Mouse (Mus musculus) CH12.LX (cell line): ENCODE data around the gene C2cd4b. TPM values are rescaled to one million over a fixed set of nuclear protein-coding genes. Genes with fewer than 3 reads are reported as not detected.

ENCODE experiments used
- DNase-seq: peaks from one replicate; pipeline ENCODE4 v3.0.0-alpha.2; 2013; ENCODE audit errors: extremely low read depth
- H3K27ac ChIP-seq: 2 replicates; pipeline ENCODE4 v1.5.1; 2012; ENCODE audit warnings: low read depth, mild to moderate bottlenecking, control low read depth, moderate library complexity; ENCODE audit not compliant: insufficient read depth
- H3K27me3 ChIP-seq: replicated peaks from 2 replicates; pipeline ENCODE3; 2012; ENCODE audit warnings: inconsistent platforms
- H3K36me3 ChIP-seq, 2 experiments: replicated peaks in 1 of 2; 2 replicates each; pipeline versions ENCODE3 to v1.6.1; 2012; ENCODE audit warnings: inconsistent platforms in 1 of 2, low read length in 1 of 2, mild to moderate bottlenecking in 1 of 2, mixed read lengths in 1 of 2, moderate library complexity in 1 of 2; ENCODE audit not compliant: control insufficient read depth in 1 of 2, insufficient read depth in 1 of 2
- H3K4me1 ChIP-seq, 2 experiments: 2 replicates each; pipeline ENCODE4 v1.6.1; 2012; ENCODE audit warnings: inconsistent platforms in 1 of 2, moderate library complexity in 1 of 2; ENCODE audit not compliant: insufficient read depth in 2 of 2, control insufficient read depth in 1 of 2
- H3K4me2 ChIP-seq: 2 replicates; pipeline ENCODE4 v1.6.1; 2012; ENCODE audit warnings: low read depth, mild to moderate bottlenecking, control low read depth; ENCODE audit not compliant: poor library complexity, insufficient read depth, severe bottlenecking
- H3K4me3 ChIP-seq, 3 experiments: fragments of 150-350 bp in 1 of 3; sonication (generic) in 1 of 3; replicated peaks in 1 of 3; 2 replicates each; pipeline versions ENCODE3 to v1.5.1; 2011 to 2012; ENCODE audit warnings: low read depth in 2 of 3, low read length in 2 of 3, mild to moderate bottlenecking in 2 of 3, moderate library complexity in 2 of 3, control low read depth in 1 of 3, improper control_type of control experiment in 1 of 3, inconsistent platforms in 1 of 3, mixed read lengths in 1 of 3; ENCODE audit not compliant: poor library complexity in 1 of 3
- H3K79me2 ChIP-seq: replicated peaks from 2 replicates; pipeline ENCODE4 v1.6.1; 2012; ENCODE audit warnings: mild to moderate bottlenecking, moderate library complexity; ENCODE audit not compliant: control insufficient read depth, poor library complexity, insufficient read depth, severe bottlenecking; ENCODE audit errors: extremely low read depth
- H3K9ac ChIP-seq: 2 replicates; pipeline ENCODE4 v1.6.1; 2012; ENCODE audit warnings: low read depth, mild to moderate bottlenecking, control low read depth, moderate library complexity; ENCODE audit not compliant: insufficient read depth
- H3K9me3 ChIP-seq: replicated peaks from 2 replicates; pipeline ENCODE3; 2012; ENCODE audit warnings: low read length, inconsistent platforms, mixed read lengths
- BHLHE40 ChIP-seq: IDR thresholded peaks from 2 replicates; pipeline ENCODE4 v1.6.1; 2011; ENCODE audit warnings: mild to moderate bottlenecking, low read depth, low read length, improper control_type of control experiment
- CHD2 ChIP-seq: IDR thresholded peaks from 2 replicates; pipeline ENCODE4 v1.6.1; 2011; ENCODE audit warnings: low read length, improper control_type of control experiment
- ELF1 ChIP-seq: IDR thresholded peaks from 2 replicates; pipeline ENCODE4 v1.6.1; 2014; ENCODE audit warnings: low read depth, mild to moderate bottlenecking, inconsistent platforms, low read length, improper control_type of control experiment
- EP300 ChIP-seq: IDR thresholded peaks from 2 replicates; pipeline ENCODE4 v1.6.1; 2011; ENCODE audit warnings: low read length, improper control_type of control experiment
- IRF4 ChIP-seq: IDR thresholded peaks from 2 replicates; pipeline ENCODE4 v1.6.1; 2014; ENCODE audit warnings: low read depth, mild to moderate bottlenecking, inconsistent platforms, low read length, improper control_type of control experiment
- JUN ChIP-seq: IDR thresholded peaks from 2 replicates; pipeline ENCODE4 v1.6.1; 2011; ENCODE audit warnings: low read depth, mild to moderate bottlenecking, low read length, improper control_type of control experiment, moderate library complexity; ENCODE audit not compliant: insufficient read depth
- KAT2A ChIP-seq: IDR thresholded peaks from 2 replicates; pipeline ENCODE4 v1.6.1; 2012; ENCODE audit warnings: low read length, improper control_type of control experiment, inconsistent platforms; ENCODE audit not compliant: insufficient replicate concordance
- MAFK ChIP-seq: IDR thresholded peaks from 2 replicates; pipeline ENCODE4 v1.6.1; 2011; ENCODE audit warnings: low read length, improper control_type of control experiment; ENCODE audit not compliant: insufficient replicate concordance
- MAZ ChIP-seq: IDR thresholded peaks from 2 replicates; pipeline ENCODE4 v1.6.1; 2012; ENCODE audit warnings: low read depth, mild to moderate bottlenecking, inconsistent platforms, low read length, improper control_type of control experiment, moderate library complexity
- SMC3 ChIP-seq: IDR thresholded peaks from 2 replicates; pipeline ENCODE4 v1.6.1; 2011; ENCODE audit warnings: low read depth, low read length, improper control_type of control experiment
- TBP ChIP-seq: conservative IDR thresholded peaks from 2 replicates; pipeline ENCODE4 v1.6.1; 2011; ENCODE audit warnings: low read depth, low read length, improper control_type of control experiment
- UBTF ChIP-seq: IDR thresholded peaks from 2 replicates; pipeline ENCODE4 v1.6.1; 2012; ENCODE audit warnings: low read depth, mild to moderate bottlenecking, inconsistent platforms, low read length, improper control_type of control experiment, moderate library complexity
- USF1 ChIP-seq: IDR thresholded peaks from 2 replicates; pipeline ENCODE4 v1.6.1; 2014; ENCODE audit warnings: low read depth, mild to moderate bottlenecking, inconsistent platforms, low read length, improper control_type of control experiment
- ZC3H11A ChIP-seq: IDR thresholded peaks from 2 replicates; pipeline ENCODE4 v1.6.1; 2012; ENCODE audit warnings: low read depth, mild to moderate bottlenecking, inconsistent platforms, low read length, improper control_type of control experiment
- dilution Hi-C: fragments of 300-500 bp; cut with MboI; formaldehyde crosslinking; loops from 2 replicates; pipeline ENCODE4 v1.14.3; 2020; ENCODE audit warnings: low sequenced_read_pairs; ENCODE audit not compliant: extremely low pct_unique_long_range_greater_than_20kb, extremely low pct_ligation_motif_present
- in situ Hi-C: fragments of 300-500 bp; cut with MboI; formaldehyde crosslinking; loops from 3 replicates; pipeline ENCODE4 v1.14.3; 2019; ENCODE audit warnings: low sequenced_read_pairs, low pct_ligation_motif_present, low pct_unique_long_range_greater_than_20kb, mixed read lengths
- polyA plus RNA-seq: library from polyadenylated mRNA; unstranded; fragments of >175 nt; gene quantifications from 2 replicates; pipeline ENCODE4 v1.2.1, GENCODE M21; 2012; ENCODE audit warnings: low read depth; ENCODE audit not compliant: insufficient read length
- total RNA-seq, 2 experiments: library from RNA; depleted of rRNA; stranded (reverse); fragments of 300-350 nt in 1 of 2; fragments of >200 nt in 1 of 2; gene quantifications; 2 replicates each; pipeline ENCODE4 v1.2.3; 2012 to 2014

C2cd4b gene
- total and polyA plus RNA-seq, 3 experiments: not detected

DNA sequence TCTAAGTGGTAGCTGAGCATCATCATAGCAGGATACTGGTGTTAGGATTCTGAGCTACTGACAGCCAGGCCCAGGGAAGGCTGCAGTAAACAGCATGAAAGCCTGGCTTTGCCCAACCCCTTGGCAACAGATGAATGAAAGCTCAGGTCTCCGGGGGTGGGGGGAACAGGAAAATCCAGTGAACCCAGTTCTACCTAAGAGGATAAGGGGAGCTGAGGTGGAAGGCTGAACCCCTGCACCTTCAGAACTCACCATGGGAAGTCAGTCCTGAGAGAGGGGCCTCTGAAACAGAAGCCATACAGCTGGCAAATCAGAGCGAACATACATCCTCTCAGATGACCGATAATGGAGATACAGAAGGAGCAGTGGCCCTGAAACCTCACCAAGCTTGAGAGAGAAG lies 34.0 kb upstream of the C2cd4b start:
- in situ Hi-C loops: no loop called here
- DNase-seq: no peak

DNA sequence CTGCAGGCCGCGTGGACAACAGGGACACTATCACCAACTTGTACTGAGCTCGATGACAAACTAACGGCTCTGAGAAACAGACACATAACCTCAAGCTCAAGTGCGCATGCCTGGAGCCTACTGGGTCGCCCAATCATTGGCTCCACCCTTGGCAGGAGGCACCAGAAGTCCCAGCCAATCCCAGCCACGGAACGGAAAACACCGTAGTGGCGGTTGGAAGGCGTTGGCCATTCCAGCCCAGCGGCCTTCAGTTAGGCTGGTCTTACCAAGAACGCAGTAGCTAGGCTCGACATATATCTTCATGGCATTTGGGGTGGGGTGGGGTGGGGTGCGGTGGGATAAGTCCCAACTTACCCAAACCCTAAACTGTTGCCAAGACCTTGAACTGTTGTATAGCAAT lies 25.5 kb upstream of the C2cd4b start:
- in situ Hi-C loops: no loop called here
- Histone ChIP-seq H3K4me1 (peaks cover 0 to 3% of the 10 kb centered on the region in 2 experiments; a peak in 1 of 4 replicates), H3K9ac (no peak overlapping the region)
- no peak for DNase-seq
- TF ChIP-seq JUN: no peak
- no peak for TF ChIP-seq UBTF
- TF ChIP-seq EP300: no peak
- no peak for TF ChIP-seq ZC3H11A
- no peak for TF ChIP-seq MAZ
- no peak for TF ChIP-seq IRF4
- no peak for TF ChIP-seq ELF1
- TF ChIP-seq CHD2: no peak
- no peak for TF ChIP-seq MAFK
- TF ChIP-seq SMC3: no peak
- no peak for TF ChIP-seq KAT2A
- no peak for TF ChIP-seq BHLHE40
- TF ChIP-seq, all 38 proteins: peak for 0
- dilution Hi-C loops: no loop called here
- Histone ChIP-seq H3K4me3 (no peak overlapping the region), H3K36me3 (no peaks in the 10 kb centered on the region), H3K4me2 (no peak overlapping the region), H3K79me2 (no peaks in the 10 kb centered on the region), H3K27me3 (peaks cover 3% of the 10 kb centered on the region), H3K27ac (no peak overlapping the region), H3K9me3 (no peaks in the 10 kb centered on the region)

More for the DNA sequence above, 34.0 kb upstream of the C2cd4b start:
- no peak for TF ChIP-seq IRF4
- TF ChIP-seq TBP: no peak
- TF ChIP-seq USF1: no peak
- TF ChIP-seq KAT2A: no peak
- TF ChIP-seq, all 38 proteins: peak for 0
- Histone ChIP-seq H3K4me2 (no peak overlapping the region), H3K9ac (no peak overlapping the region), H3K4me1 (no peaks in the 10 kb centered on the region), H3K79me2 (no peaks in the 10 kb centered on the region), H3K4me3 (no peak overlapping the region), H3K27me3 (no peaks in the 10 kb centered on the region), H3K36me3 (no peaks in the 10 kb centered on the region), H3K27ac (no peak overlapping the region), H3K9me3 (no peaks in the 10 kb centered on the region)
- dilution Hi-C loops: no loop called here
